Mouse (Mus musculus) testis, adult 2 months (tissue): ENCODE measurements around the gene Apba2. TPM values are rescaled to one million over a fixed set of nuclear protein-coding genes. Genes with fewer than 3 reads are reported as not detected.

Experiments used
- H3K27ac ChIP-seq: fragments of 200-500 bp; 2 replicates; pipeline ENCODE4 v1.5.1; 2012; ENCODE audit warnings: low read depth, low read length; ENCODE audit not compliant: control insufficient read depth, insufficient read depth
- H3K27me3 ChIP-seq: fragments of 200-500 bp; 2 replicates; pipeline ENCODE4 v1.6.1; 2012; ENCODE audit warnings: mild to moderate bottlenecking, low read length, moderate library complexity; ENCODE audit not compliant: control insufficient read depth, insufficient read depth
- H3K36me3 ChIP-seq: fragments of 200-500 bp; 2 replicates; pipeline ENCODE4 v1.6.1; 2012; ENCODE audit warnings: mild to moderate bottlenecking, low read length; ENCODE audit not compliant: control insufficient read depth, insufficient read depth
- H3K4me1 ChIP-seq: fragments of 200-500 bp; 2 replicates; pipeline ENCODE4 v1.6.1; 2012; ENCODE audit warnings: low read length; ENCODE audit not compliant: control insufficient read depth, insufficient read depth
- H3K4me3 ChIP-seq: fragments of 200-500 bp; 2 replicates; pipeline ENCODE4 v1.5.1; 2012; ENCODE audit warnings: low read depth, mild to moderate bottlenecking, low read length, moderate library complexity, mixed read lengths; ENCODE audit not compliant: control insufficient read depth
- CTCF ChIP-seq: fragments of 200-500 bp; IDR thresholded peaks from 2 replicates; pipeline ENCODE4 v1.5.1; 2012; ENCODE audit warnings: low read depth, mild to moderate bottlenecking, inconsistent platforms, low read length, moderate library complexity; ENCODE audit not compliant: control insufficient read depth, insufficient read depth, insufficient replicate concordance
- POLR2A ChIP-seq: fragments of 200-500 bp; IDR thresholded peaks from 2 replicates; pipeline ENCODE4 v1.6.1; 2012; ENCODE audit warnings: low read depth, mild to moderate bottlenecking, inconsistent platforms, low read length, moderate library complexity; ENCODE audit not compliant: control insufficient read depth
- polyA plus RNA-seq: library from polyadenylated mRNA; depleted of rRNA; stranded (reverse); fragments of >200 nt; gene quantifications from 2 replicates; pipeline ENCODE4 v1.2.3, GENCODE M21; 2012

Apba2 gene
- polyA plus RNA-seq, 1 experiment: 0.51 TPM

GRCm38 (mm10) chr7:64502271-64503180 is 1.0 kb downstream of the Apba2 start:
- Histone ChIP-seq H3K27ac (no peak overlapping the region), H3K27me3 (no peaks in the 10 kb centered on the region), H3K4me1 (peaks cover 7% of the 10 kb centered on the region), H3K4me3 (no peak overlapping the region; the same call in 1 of the 2 replicates), H3K36me3 (no peaks in the 10 kb centered on the region)
- no peak for TF ChIP-seq CTCF
- TF ChIP-seq POLR2A: no peak

DNA sequence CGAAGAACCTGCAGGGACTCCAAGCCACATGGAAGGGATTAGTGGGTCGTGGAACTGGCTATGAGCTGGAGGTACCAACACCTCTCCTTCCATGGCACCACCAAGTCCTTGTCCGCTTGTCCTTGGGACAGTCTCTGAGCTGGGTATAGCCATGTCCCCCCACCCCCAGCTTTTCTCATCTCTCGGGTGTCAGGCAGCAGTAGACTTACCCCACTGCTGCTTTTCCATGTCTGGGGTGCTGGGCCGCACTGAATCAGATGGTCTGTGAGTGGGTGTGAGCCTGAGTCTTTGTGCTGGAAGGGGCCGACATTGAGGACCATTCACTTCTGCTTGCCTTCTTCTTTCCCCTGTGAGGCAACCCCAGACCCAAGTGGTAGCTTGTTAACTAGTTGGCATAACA is 2.1 kb downstream of the Apba2 start:
- Histone ChIP-seq H3K27ac (no peak overlapping the region), H3K4me1 (peaks cover 7% of the 10 kb centered on the region), H3K4me3 (no peak overlapping the region), H3K27me3 (no peaks in the 10 kb centered on the region), H3K36me3 (no peaks in the 10 kb centered on the region)
- TF ChIP-seq POLR2A: no peak
- no peak for TF ChIP-seq CTCF

DNA sequence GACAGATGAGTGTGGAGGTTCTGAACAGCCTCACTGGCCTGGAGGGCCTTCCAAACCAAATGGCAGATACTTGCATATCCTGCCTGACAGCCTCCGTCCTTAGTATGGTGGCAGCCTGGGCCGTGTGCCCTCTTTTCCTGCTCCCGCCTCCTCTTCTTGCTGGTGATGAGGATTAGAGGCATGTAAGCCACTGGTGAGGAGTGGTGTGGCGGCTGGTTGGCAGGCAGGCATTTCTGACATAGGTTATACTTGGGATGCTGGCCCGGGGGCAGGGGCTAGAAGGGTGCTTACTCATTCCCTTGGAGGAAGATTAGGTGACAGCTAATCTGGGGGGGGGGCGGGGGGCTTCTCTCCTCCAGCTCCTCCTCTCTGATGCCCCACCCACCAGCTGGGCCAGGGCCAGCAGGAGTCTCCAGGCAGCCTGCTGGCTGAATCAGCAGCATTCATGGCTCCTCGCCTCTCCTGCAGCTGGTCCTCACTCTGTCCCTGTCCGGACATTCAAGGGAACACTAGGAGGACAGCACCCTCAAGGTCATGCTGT is 3.3 kb downstream of the Apba2 start:
- Histone ChIP-seq H3K4me1 (peaks cover 7% of the 10 kb centered on the region), H3K4me3 (no peak overlapping the region), H3K36me3 (no peaks in the 10 kb centered on the region), H3K27ac (no peak overlapping the region), H3K27me3 (no peaks in the 10 kb centered on the region)
- TF ChIP-seq POLR2A (no peak), CTCF (no peak)

DNA sequence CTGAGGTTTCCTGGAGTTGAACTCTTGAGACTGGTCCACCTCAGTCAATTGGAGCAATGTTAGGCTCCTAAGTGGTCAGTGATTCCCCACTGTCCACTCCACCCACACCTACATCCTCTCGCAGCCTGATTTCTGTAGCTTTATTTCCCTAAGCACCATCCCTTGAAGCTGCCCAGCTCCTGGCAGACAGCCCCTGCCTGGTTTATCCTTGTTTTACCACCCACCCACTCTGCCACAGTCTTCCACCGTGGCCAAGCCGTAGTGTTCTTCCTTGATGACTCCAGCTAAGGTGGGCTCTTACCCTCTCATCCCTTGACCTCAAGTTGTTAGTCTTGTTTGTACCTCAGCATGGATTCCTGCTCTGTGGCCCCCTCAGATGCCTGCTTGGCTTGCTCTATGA is 4.1 kb downstream of the Apba2 start:
- TF ChIP-seq CTCF: no peak
- no peak overlapping the region for H3K27ac ChIP-seq
- peaks cover 7% of the 10 kb centered on the region for H3K4me1 ChIP-seq

DNA sequence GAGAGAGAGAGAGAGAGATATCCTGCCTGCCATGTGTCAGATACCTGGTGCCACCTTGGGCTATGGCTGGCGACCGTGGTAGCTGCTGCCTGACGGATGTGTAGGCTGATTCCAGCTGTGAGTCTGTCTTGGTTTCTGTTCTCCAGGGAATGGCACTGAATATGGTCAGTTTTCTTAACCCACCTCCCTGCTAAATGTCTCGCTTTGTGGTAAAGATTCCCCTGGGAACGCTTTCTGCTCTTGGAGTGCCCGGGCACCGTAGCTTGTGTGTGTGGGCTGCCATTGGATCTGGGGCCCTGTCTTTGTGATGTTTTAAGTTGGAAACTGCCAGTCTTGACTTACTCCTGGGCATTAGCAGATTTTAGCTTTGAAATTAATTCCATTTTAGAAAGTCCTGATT is 7.3 kb downstream of the Apba2 start:
- TF ChIP-seq CTCF (no peak), POLR2A (no peak)
- Histone ChIP-seq H3K27ac (no peak overlapping the region), H3K4me1 (no peaks in the 10 kb centered on the region), H3K4me3 (no peak overlapping the region), H3K36me3 (no peaks in the 10 kb centered on the region), H3K27me3 (no peaks in the 10 kb centered on the region)

More for the DNA sequence above, 4.1 kb downstream of the Apba2 start:
- H3K36me3 ChIP-seq: no peaks in the 10 kb centered on the region
- H3K27me3 ChIP-seq: no peaks in the 10 kb centered on the region
- no peak overlapping the region for H3K4me3 ChIP-seq

DNA sequence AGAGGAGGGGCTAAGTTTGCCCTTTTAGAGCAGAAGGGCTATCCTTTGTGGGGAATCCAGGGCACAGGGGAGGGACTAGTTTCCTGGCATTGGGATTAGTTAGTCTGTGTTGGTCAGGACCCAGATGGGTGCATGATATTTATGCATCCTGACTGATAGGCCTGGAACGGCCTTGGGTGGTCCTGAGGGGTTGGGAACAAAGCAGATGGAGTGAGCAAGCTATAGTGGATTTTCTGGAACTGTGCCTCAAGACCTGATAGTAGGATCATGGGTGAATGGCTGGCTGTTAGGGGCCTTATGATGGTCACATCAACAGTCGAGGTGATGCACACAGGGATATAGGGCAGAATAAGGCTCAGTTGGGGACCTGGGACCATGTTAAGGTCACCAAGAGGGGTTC is 8.4 kb downstream of the Apba2 start:
- Histone ChIP-seq H3K4me1 (no peaks in the 10 kb centered on the region), H3K36me3 (no peaks in the 10 kb centered on the region), H3K27ac (no peak overlapping the region), H3K4me3 (no peak overlapping the region), H3K27me3 (no peaks in the 10 kb centered on the region)
- TF ChIP-seq CTCF: no peak

DNA sequence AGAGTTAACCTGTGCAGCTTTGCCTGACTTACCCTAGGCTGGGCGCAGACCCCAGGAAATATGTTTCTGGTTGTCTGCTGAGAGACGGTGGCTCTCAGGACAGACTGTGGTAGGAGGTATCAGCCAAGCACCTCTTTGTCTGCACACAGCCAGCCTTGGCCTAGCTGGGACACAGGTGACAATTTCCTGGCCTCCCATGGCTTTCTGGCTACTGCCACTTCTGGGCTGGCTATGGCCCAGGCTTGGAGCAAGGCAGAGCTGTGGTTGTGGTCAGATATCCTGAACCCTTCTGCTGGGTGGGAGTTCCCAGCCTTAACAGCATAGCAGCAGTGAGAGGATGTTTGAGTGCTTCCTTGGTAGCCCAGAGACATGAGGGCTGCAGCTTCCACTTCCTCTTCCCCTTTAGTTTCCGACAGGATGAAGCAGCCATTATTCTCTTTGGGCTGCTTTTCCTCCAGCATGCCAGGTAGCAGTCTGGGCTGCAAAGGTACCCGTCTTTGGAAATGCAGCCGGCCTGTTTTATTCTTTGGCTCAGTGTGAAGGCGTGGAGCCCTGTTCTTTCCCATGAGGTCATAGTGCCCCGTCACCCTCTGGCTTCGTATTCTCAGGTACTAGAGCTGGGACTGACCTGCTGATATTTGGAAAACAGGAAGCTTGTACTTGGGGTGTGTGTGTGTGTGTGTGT is 9.2 kb downstream of the Apba2 start:
- H3K36me3 ChIP-seq: no peaks in the 10 kb centered on the region
- TF ChIP-seq CTCF: no peak
- no peaks in the 10 kb centered on the region for H3K27me3 ChIP-seq
- H3K27ac ChIP-seq: no peak overlapping the region
- H3K4me1 ChIP-seq: no peaks in the 10 kb centered on the region
- no peak overlapping the region for H3K4me3 ChIP-seq
